Mouse (Mus musculus) G1E-ER4 (cell line): ENCODE results near the gene Terf2. TPM values are rescaled to one million over a fixed set of nuclear protein-coding genes. Genes with fewer than 3 reads are reported as not detected.

Experiments used
- GATA1 ChIP-seq: IDR thresholded peaks from one replicate; pipeline ENCODE4 v1.8.0; 2012; ENCODE audit warnings: low read length, inconsistent platforms
- polyA plus RNA-seq: library from polyadenylated mRNA; stranded (reverse); fragments of >175 nt; gene quantifications from 2 replicates; pipeline ENCODE4 v1.2.3, GENCODE M21; 2012

Gene Terf2
- 26.6 and 27.0 TPM in 2 replicates for polyA plus RNA-seq

GRCm38 (mm10) chr8:107096366-107097036 is at the start of gene Terf2:
Gene Terf2 (minus strand): TSS chr8:107096547.
- TF ChIP-seq GATA1 = no peak

DNA sequence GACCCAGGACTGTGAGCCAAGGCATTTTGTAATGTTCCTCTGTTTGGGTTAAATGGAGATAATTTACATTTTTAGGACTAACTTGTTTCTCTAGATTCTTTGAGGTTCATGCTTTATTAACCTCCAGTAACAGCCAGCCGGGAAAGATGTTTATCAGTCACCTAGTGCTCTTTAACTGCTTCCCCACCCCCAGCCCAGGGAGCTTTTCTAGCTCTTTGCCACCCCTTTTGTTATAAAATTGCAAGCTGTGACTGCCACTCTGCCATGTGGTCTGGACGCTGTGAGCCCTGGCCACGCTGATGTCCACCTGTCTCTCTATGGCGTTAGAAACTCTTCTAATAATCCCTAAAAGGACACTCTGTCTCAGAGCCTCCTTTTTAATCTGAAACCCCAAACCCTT is 47.2 kb upstream of the Terf2 start:
- TF ChIP-seq GATA1 = no peak

GRCm38 (mm10) chr8:107142539-107142938 is 46.2 kb upstream of the Terf2 start:
- no peak for TF ChIP-seq GATA1

GRCm38 (mm10) chr8:107139704-107140470 is 43.5 kb upstream of the Terf2 start:
- no peak for TF ChIP-seq GATA1

DNA sequence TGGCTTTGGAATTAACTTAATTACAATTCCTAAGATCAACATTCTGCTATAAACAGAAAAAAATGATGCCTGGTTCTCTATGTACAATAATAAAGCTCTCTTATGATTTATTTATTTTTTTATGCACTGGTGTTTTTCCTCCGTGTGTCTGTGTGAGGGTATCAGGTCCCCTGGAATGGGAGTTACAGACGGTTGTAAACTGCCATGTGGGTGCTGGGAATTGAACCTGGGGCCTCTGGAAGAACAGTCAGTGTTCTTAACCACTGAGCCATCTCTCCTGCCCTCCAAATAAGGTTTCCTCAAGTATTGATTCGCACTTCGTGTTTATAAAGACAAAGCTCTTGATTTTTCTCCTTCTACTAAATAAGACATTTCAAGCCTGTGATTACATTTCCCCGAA is 42.0 kb upstream of the Terf2 start:
- TF ChIP-seq GATA1 = no peak

DNA sequence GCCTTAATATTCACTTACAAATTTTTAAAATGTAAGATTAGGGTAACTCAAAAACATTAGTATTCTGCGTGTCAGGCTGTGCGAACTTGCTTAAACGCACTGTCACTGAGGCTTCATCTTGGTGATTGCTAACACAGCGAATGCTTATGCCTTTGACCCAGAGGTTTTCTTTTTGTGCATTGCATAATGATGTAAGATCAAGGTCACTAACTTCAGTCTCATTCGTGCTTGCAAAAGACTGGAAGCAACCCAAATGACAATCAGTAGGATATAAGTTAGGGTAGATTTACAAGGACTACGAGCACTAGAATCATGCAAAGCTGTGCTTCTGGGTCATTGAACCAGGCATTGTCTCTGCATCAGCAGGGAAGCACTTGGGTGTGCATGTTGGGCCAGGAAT is 41.2 kb upstream of the Terf2 start:
- TF ChIP-seq GATA1 = no peak

- no peak for TF ChIP-seq GATA1
These were observed 39.8 kb upstream of the Terf2 start for GRCm38 (mm10) chr8:107136003-107136612.

DNA sequence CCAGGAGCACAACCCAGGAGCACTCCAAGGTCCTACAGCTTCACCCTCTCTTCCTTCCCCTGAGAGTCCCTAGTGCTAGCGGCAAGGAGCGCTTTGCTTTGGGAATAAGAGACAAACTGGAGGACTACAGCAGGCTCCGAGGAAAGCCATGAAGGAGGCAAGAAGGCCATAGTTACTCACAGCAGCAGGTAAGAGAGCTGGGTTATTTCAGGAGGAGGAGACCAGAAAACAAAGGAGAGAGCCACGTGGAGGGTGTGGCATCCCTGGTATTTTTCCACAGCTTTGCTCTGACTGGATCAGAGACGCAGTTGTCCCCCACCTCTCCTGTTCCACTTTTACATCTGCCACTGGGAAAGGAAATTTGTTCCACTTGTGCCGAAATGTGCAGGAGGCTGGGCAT is 37.5 kb upstream of the Terf2 start:
- TF ChIP-seq GATA1 = no peak

DNA sequence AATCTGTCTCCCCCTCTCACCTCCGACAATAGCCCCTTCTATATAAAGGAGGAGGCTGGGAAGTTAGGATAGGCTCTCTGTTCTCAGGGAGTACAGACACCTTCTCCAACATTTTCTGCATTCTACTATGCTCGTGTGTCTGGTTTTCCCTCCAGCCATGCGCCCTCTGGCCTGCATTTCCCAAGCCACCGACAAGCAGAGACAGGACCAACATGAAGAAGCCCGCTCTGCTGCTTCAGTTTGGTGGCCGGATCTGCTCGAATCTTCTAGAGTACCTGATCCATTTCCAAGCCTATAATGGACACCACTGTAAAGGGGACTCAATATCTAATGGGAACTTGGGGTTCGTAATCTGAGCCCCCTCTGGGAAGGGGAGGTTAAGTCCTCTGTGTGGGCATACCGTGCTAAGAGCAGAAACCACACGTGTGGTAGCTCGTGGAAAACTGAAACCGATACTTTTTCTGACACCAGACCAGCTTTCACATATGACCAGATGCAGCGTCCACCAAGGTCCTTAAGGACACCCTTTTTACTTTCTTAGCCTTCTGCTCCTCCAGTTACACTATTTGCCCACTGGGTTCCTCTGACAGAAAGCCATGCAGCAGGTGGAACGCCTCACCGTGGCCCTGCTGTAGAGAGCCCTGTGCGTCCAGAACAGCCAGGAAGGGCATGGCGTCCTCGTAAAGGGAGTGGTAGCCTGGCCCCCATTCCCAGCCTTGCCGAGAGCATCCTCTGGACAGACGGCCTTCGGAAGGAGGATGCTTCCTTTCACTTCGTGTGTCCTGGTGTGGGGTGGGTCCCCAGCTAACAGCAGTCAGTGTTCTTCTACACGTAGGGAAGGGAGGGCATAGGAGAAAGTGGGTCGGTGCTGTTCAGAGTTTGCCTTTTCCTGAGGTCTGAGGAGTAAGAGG is 36.5 kb upstream of the Terf2 start:
- TF ChIP-seq GATA1 = no peak

GRCm38 (mm10) chr8:107130028-107130427 is 33.7 kb upstream of the Terf2 start:
- no peak for TF ChIP-seq GATA1

DNA sequence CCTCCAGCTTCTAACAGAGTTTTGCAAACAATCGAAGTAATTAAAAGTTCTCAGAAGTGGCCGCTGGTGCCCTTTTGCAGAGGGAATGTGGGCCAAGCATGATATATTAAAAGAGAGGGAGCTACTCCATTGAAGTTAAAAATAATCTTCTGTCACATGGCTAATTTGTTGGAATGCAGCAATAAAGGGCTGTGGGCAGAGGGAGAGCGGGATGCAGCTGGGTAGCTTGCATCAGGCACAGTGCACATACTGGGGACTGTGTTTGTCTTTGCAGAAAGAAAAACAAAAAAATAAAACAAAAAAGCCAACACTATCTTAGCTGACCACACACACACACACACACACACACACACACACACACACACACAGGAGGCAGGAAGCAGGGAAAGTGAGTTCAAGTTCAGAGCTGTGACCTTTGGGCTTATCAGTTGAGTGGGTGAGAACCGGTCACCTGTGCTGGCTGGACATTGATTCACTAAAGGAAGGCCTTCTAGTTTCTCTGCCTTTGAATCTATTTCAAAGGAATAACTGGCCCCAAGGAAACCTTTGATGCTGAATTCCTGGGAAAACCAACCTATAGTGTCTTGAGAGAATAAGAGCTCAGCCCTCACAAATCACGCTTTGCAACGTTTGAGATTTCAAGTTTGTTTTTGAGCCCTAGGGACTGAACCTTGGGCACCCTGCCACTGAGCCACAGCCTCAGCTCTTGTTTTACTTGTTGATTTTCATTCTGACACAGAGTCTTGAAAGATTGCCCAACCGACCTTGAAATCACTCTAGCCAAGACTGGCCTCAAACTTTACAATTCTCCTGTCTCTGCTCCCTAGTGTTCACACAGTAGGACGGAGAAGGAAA is 33.1 kb upstream of the Terf2 start:
- no peak for TF ChIP-seq GATA1

- no peak for TF ChIP-seq GATA1
These were observed 28.0 kb upstream of the Terf2 start for GRCm38 (mm10) chr8:107124343-107124742.

GRCm38 (mm10) chr8:107123063-107123614 is 26.8 kb upstream of the Terf2 start:
- no peak for TF ChIP-seq GATA1

GRCm38 (mm10) chr8:107121681-107122291 is 25.4 kb upstream of the Terf2 start:
- no peak for TF ChIP-seq GATA1
